Mouse (Mus musculus): Measurements from ENCODE around the gene Fthl17f. TPM values are rescaled to one million over a fixed set of nuclear protein-coding genes. Genes with fewer than 3 reads are reported as not detected.

The Fthl17f gene
- polyA plus RNA-seq, 1 experiment from 2014 or later, result not detected

Other genes with a start within 250 kb of the Fthl17f start
- not detected in 2 replicates for gene Gm6592, start 219.0 kb upstream of the Fthl17f start, polyA plus RNA-seq (2015; fragmentation: Nextera tagmentation; extraction: Ambion mirVana)
- gene Gm5751, start 188.8 kb upstream of the Fthl17f start, polyA plus RNA-seq (2015; fragmentation: Nextera tagmentation; extraction: Ambion mirVana), result not detected in 2 replicates
- gene B630019K06Rik, start 170.6 kb upstream of the Fthl17f start, polyA plus RNA-seq (2015; fragmentation: Nextera tagmentation; extraction: Ambion mirVana), result 27.7 and 28.5 TPM in 2 replicates
- not detected in 2 replicates for gene Fthl17b, start 100.0 kb upstream of the Fthl17f start, polyA plus RNA-seq (2015; fragmentation: Nextera tagmentation; extraction: Ambion mirVana)
- gene Fthl17c, start 86.5 kb upstream of the Fthl17f start, polyA plus RNA-seq (2015; fragmentation: Nextera tagmentation; extraction: Ambion mirVana), result not detected in 2 replicates
- gene Fthl17d, start 76.3 kb upstream of the Fthl17f start, polyA plus RNA-seq (2015; fragmentation: Nextera tagmentation; extraction: Ambion mirVana), result not detected in 2 replicates
- gene Fthl17e, start 29.5 kb upstream of the Fthl17f start, polyA plus RNA-seq (2015; fragmentation: Nextera tagmentation; extraction: Ambion mirVana), result not detected in 2 replicates
- gene 4930402K13Rik, start 41.5 kb downstream of the Fthl17f start, polyA plus RNA-seq (2015; fragmentation: Nextera tagmentation; extraction: Ambion mirVana), result not detected in 2 replicates
- gene Lancl3, start 136.9 kb downstream of the Fthl17f start, polyA plus RNA-seq (2015; fragmentation: Nextera tagmentation; extraction: Ambion mirVana), result 5.3 and 5.8 TPM in 2 replicates
- gene Gm14862, start 193.9 kb downstream of the Fthl17f start, polyA plus RNA-seq (2015; fragmentation: Nextera tagmentation; extraction: Ambion mirVana), result not detected in 2 replicates
- 4.0 and 4.2 TPM in 2 replicates for gene Xk, start 209.7 kb downstream of the Fthl17f start, polyA plus RNA-seq (2015; fragmentation: Nextera tagmentation; extraction: Ambion mirVana)
- gene H2al1m, start 220.7 kb downstream of the Fthl17f start, polyA plus RNA-seq (2015; fragmentation: Nextera tagmentation; extraction: Ambion mirVana), result 0.81 TPM in 1 of 2 replicates, not detected in the other